Mouse (Mus musculus) forebrain, postnatal 0 days (tissue): Measurements from ENCODE around the gene Tspan11. TPM values are rescaled to one million over a fixed set of nuclear protein-coding genes. Genes with fewer than 3 reads are reported as not detected.

Experiments used
- ATAC-seq: fragments of 200-750 bp; cut with Nextera tagmentation; 2 replicates; pipeline ENCODE4 v1.8.0; 2017; ENCODE audit warnings: mild to moderate bottlenecking, moderate library complexity
- DNase-seq: peaks from one replicate; pipeline ENCODE4 v3.0.0-alpha.2; 2015
- H3K27ac ChIP-seq: fragments of 300-500 bp; sonication (generic); 2 replicates; pipeline ENCODE4 v1.5.1; 2014; ENCODE audit warnings: low read depth, mild to moderate bottlenecking, antibody characterized with exemption, low read length, moderate library complexity, mixed read lengths
- H3K27me3 ChIP-seq: fragments of 300-500 bp; sonication (generic); 2 replicates; pipeline ENCODE4 v1.6.1; 2014; ENCODE audit warnings: mild to moderate bottlenecking, low read length, mixed read lengths; ENCODE audit not compliant: insufficient read depth
- H3K36me3 ChIP-seq: fragments of 300-500 bp; sonication (generic); 2 replicates; pipeline ENCODE4 v1.6.1; 2014; ENCODE audit warnings: mild to moderate bottlenecking, moderate library complexity; ENCODE audit not compliant: insufficient read depth
- H3K4me1 ChIP-seq: fragments of 300-500 bp; sonication (generic); 2 replicates; pipeline ENCODE4 v1.6.1; 2014; ENCODE audit warnings: antibody characterized with exemption; ENCODE audit not compliant: insufficient read depth
- H3K4me2 ChIP-seq: fragments of 300-500 bp; sonication (generic); 2 replicates; pipeline ENCODE4 v1.6.1; 2014; ENCODE audit warnings: low read depth, mild to moderate bottlenecking, moderate library complexity
- H3K4me3 ChIP-seq: fragments of 300-500 bp; sonication (generic); 2 replicates; pipeline ENCODE4 v1.5.1; 2014; ENCODE audit warnings: low read depth, low read length, mixed read lengths
- H3K9ac ChIP-seq: fragments of 300-500 bp; sonication (generic); 2 replicates; pipeline ENCODE4 v1.6.1; 2014; ENCODE audit warnings: mild to moderate bottlenecking
- H3K9me3 ChIP-seq: fragments of 300-500 bp; sonication (generic); 2 replicates; pipeline ENCODE4 v1.6.1; 2016; ENCODE audit warnings: low read length
- CTCF ChIP-seq: sonication (generic); IDR thresholded peaks from 2 replicates; pipeline ENCODE4 v1.5.1; 2016; ENCODE audit warnings: antibody characterized with exemption, control low read depth, low read depth
- WGBS: fragments of 180-500 bp; shearing (Covaris S2); extraction: QIAGEN DNeasy Blood & Tissue Kit; methylation state at CpG from one replicate; pipeline ENCODE4 v1.1.7; 2014; 5-methylcytosine and 5-hydroxymethylcytosine counted together
- polyA plus RNA-seq: library from polyadenylated mRNA; unstranded; fragments of >200 nt; fragmentation: Nextera tagmentation; extraction: Ambion mirVana; gene quantifications from 2 replicates; pipeline ENCODE4 v1.2.1, GENCODE M21; 2015
- total RNA-seq: library from RNA; depleted of rRNA; stranded (reverse); fragments of >200 nt; gene quantifications from 2 replicates; pipeline ENCODE4 v1.2.3, GENCODE M21; 2014; rRNA removed

Tspan11 gene
- total and polyA plus RNA-seq, 2 experiments from 2014 or later = 6.4 to 6.8 TPM

DNA sequence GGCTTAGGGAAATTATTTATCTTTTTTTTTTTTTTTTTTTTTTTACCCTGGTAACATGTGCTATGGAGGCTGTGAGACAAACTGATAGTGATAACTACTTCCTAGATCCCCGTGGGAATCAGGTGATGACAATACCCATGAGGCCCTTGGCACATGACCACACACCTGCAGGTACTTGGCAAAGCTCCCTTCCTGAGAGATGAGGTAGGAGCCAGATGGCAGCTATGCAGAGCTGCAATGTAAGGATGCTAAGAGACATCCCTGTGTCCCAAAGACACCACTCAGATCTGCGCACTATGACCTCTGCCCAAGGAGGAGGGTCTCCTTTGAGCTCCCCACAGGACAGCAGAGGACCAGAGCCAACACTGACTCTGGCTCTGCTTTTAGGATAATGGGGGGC, 111.7 kb downstream of the Tspan11 start:
- WGBS = 75% methylated on average over 2 of the region's 2 CpGs
- Histone ChIP-seq H3K27me3 (no peaks in the 10 kb centered on the region), H3K9me3 (no peaks in the 10 kb centered on the region), H3K4me2 (no peak overlapping the region), H3K36me3 (no peaks in the 10 kb centered on the region), H3K27ac (no peak overlapping the region), H3K4me1 (no peaks in the 10 kb centered on the region), H3K4me3 (no peak overlapping the region), H3K9ac (no peak overlapping the region)
- ATAC-seq = no peak
- TF ChIP-seq CTCF = no peak
- DNase-seq = no peak

- no peak for TF ChIP-seq CTCF
- ATAC-seq (peak; percentile 58), DNase-seq (peak; percentile 72)
- H3K4me3 ChIP-seq = no peak overlapping the region
- no peaks in the 10 kb centered on the region for H3K27me3 ChIP-seq
- 43% methylated on average over 3 of the region's 3 CpGs for WGBS
- H3K27ac ChIP-seq = no peak overlapping the region
- H3K4me2 ChIP-seq = no peak overlapping the region
- no peaks in the 10 kb centered on the region for H3K36me3 ChIP-seq
- no peak overlapping the region for H3K9ac ChIP-seq
- no peaks in the 10 kb centered on the region for H3K9me3 ChIP-seq
- no peaks in the 10 kb centered on the region for H3K4me1 ChIP-seq
Measured at GRCm38 (mm10) chr6:128000777-128001176, 113.4 kb downstream of the Tspan11 start.

GRCm38 (mm10) chr6:128001587-128001986, 114.2 kb downstream of the Tspan11 start:
- no peak for TF ChIP-seq CTCF
- H3K4me2 ChIP-seq = no peak overlapping the region
- no peak for DNase-seq
- no peak overlapping the region for H3K9ac ChIP-seq
- ATAC-seq = no peak
- 54% methylated on average over 1 of the region's 1 CpGs for WGBS
- no peaks in the 10 kb centered on the region for H3K36me3 ChIP-seq
- no peaks in the 10 kb centered on the region for H3K9me3 ChIP-seq
- H3K4me3 ChIP-seq = no peak overlapping the region
- no peak overlapping the region for H3K27ac ChIP-seq
- H3K27me3 ChIP-seq = no peaks in the 10 kb centered on the region
- no peaks in the 10 kb centered on the region for H3K4me1 ChIP-seq

DNA sequence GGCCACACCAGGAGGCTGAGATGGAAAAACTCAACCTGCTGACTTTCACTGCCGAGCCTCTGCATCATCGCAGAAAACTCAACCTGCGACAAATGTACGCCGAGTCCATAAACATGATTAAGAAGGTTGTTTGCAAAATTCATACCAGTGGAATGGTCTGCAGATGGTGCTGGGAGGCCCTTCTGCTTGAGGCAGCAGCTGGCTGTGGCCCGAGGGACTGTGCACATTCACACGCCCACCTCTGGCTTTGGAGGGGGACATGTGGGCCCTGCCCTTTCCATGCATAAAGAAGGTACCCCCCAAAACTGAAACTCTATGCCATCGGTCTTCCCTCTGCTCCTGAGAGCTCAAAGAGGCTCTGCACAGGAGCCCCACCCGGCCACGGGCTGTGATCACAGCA, 114.7 kb downstream of the Tspan11 start:
- ATAC-seq (no peak), DNase-seq (no peak)
- H3K4me1 ChIP-seq = no peaks in the 10 kb centered on the region
- 73% methylated on average over 10 of the region's 10 CpGs for WGBS
- no peak overlapping the region for H3K4me2 ChIP-seq
- no peak for TF ChIP-seq CTCF
- no peaks in the 10 kb centered on the region for H3K36me3 ChIP-seq
- H3K27me3 ChIP-seq = no peaks in the 10 kb centered on the region
- no peak overlapping the region for H3K27ac ChIP-seq
- H3K9me3 ChIP-seq = no peaks in the 10 kb centered on the region
- H3K9ac ChIP-seq = no peak overlapping the region
- H3K4me3 ChIP-seq = no peak overlapping the region

DNA sequence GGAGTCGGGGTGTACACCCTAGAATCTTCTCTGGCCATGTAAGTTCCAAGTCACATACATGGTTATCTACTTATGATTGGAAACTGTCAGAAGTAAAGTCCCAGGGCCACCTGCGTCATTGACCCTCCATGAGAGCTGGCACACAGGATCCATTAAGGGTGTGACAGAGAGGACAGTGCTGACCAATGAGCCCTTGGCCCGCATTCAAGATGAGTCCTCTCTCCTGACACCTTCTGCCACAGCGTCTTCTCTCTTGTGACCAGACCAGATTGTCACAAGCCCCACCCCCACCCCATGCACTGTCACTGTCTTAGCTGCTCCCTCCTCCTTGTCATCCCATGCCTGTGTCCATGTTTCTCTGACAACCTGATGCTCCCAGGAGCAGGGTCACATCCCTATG, 115.3 kb downstream of the Tspan11 start:
- WGBS = 95% methylated on average over 4 of the region's 4 CpGs
- H3K4me2 ChIP-seq = no peak overlapping the region
- ATAC-seq = no peak
- H3K9ac ChIP-seq = no peak overlapping the region
- no peak overlapping the region for H3K4me3 ChIP-seq
- H3K4me1 ChIP-seq = no peaks in the 10 kb centered on the region
- no peak overlapping the region for H3K27ac ChIP-seq
- no peaks in the 10 kb centered on the region for H3K36me3 ChIP-seq
- no peaks in the 10 kb centered on the region for H3K27me3 ChIP-seq
- DNase-seq = no peak
- no peaks in the 10 kb centered on the region for H3K9me3 ChIP-seq
- TF ChIP-seq CTCF = no peak

DNA sequence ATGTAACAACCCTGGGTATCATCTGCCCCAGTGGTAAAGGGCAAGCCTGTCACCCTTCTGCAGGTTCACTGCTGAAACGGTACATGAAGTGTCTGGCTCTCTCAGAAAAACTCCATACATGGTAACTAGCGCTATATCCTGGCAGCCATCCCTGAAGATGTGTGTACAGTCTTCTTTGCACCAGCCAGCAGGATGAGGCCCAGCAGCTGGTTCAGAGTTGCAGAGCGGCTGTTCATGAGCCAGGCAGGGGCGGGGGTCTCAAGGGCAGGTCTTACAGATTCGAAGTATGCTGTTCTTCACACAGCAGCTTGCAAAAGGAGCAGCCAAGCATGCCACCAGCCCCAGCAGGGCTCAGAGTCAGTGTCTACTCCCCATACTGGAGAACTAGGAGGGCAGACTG, 116.2 kb downstream of the Tspan11 start:
- TF ChIP-seq CTCF = no peak
- H3K27ac ChIP-seq = no peak overlapping the region
- H3K36me3 ChIP-seq = no peaks in the 10 kb centered on the region
- no peak overlapping the region for H3K4me2 ChIP-seq
- 57% methylated on average over 5 of the region's 5 CpGs for WGBS
- peak; percentile 28 for ATAC-seq
- H3K9ac ChIP-seq = no peak overlapping the region
- no peak for DNase-seq
- H3K4me3 ChIP-seq = no peak overlapping the region
- H3K27me3 ChIP-seq = no peaks in the 10 kb centered on the region
- no peaks in the 10 kb centered on the region for H3K4me1 ChIP-seq
- H3K9me3 ChIP-seq = no peaks in the 10 kb centered on the region

Other genes with a start within 250 kb of the Tspan11 start
- gene Prmt8, start 118.1 kb upstream of the Tspan11 start, total RNA-seq = 29.9 and 32.7 TPM in 2 replicates
- gene Prmt8, start 118.1 kb upstream of the Tspan11 start, polyA plus RNA-seq = 20.6 and 36.4 TPM in 2 replicates